ENCODE assay signal across 8 mouse cellular contexts in genomic region chr8:107292928-107293601, GRCm38 (mm10). TPM values are rescaled to one million over a fixed set of nuclear protein-coding genes. Genes with fewer than 3 reads are reported as not detected.
A peak's percentile ranks its signal among the peaks of the same experiment; 100 is the strongest.
DNase-seq lines count a peak whose midpoint lies in the region; ATAC-seq and TF ChIP-seq lines count a peak whose summit lies in the region.

TSS of gene Nfat5 (plus strand) at chr8:107293470.

- peak; percentile 91 for TF ChIP-seq POLR2A in liver, adult 2 months (IDR thresholded peaks at IDR 0.05; ENCODE audit: extremely low read depth, insufficient read depth, low read length)
- peak; percentile 86 for TF ChIP-seq POLR2A in myocyte (IDR thresholded peaks at IDR 0.05; ENCODE audit: insufficient read length, low read depth)

- DNase-seq in B cell, adult 2 months, result peak; percentile 99 to 100
- peak; percentile 95 for DNase-seq in brain, adult 2 months (ENCODE audit: low read depth, low spot score)
- DNase-seq in liver, adult 2 months (ENCODE audit: extremely low read depth, low read depth, low spot score), result peak; percentile 66
- peak; percentile 93 for DNase-seq in splenic B cell, adult 2 months (ENCODE audit: low read depth, low spot score)

- peaks cover 9% of the 10 kb centered on the region; the same call in 1 of the 2 replicates for H3K4me1 ChIP-seq in heart, embryonic 11.5 days (ENCODE audit: control insufficient read depth, insufficient read depth, low read length)
- peaks cover 19% of the 10 kb centered on the region for H3K4me1 ChIP-seq in kidney, embryonic 16.5 days (ENCODE audit: insufficient read depth, low read length)
- peaks cover 4% of the 10 kb centered on the region; the same call in 1 of the 2 replicates for H3K4me1 ChIP-seq in liver, adult 2 months (ENCODE audit: control insufficient read depth, insufficient read depth, low read length)

- H3K27ac ChIP-seq in heart, embryonic 11.5 days (ENCODE audit: low read depth, low read length), result peak within 1 kb of the TSS; percentile 98
- peak within 1 kb of the TSS; percentile 99 for H3K27ac ChIP-seq in kidney, embryonic 16.5 days (ENCODE audit: low read length)
- H3K27ac ChIP-seq in liver, adult 2 months (replicated peaks; ENCODE audit: insufficient read depth, low read depth, low read length), result peak within 1 kb of the TSS; percentile 88

- peak within 1 kb of the TSS; percentile 97 for H3K9ac ChIP-seq in heart, embryonic 11.5 days (ENCODE audit: low read depth, low read length)
- H3K9ac ChIP-seq in kidney, embryonic 16.5 days (replicated peaks; ENCODE audit: low read length), result peak within 1 kb of the TSS; percentile 94
- H3K9ac ChIP-seq in liver, adult 2 months (ENCODE audit: low read depth, low read length), result peak within 1 kb of the TSS; percentile 94

- H3K79me2 ChIP-seq in liver, adult 2 months (ENCODE audit: control insufficient read depth, insufficient read depth, low read length), result peaks cover 6% of the 10 kb centered on the region; the same call in 1 of the 2 replicates
- H3K79me2 ChIP-seq in myocyte (ENCODE audit: control insufficient read depth, insufficient read depth), result peaks cover 44% of the 10 kb centered on the region

- no peaks in the 10 kb centered on the region for H3K27me3 ChIP-seq in heart, embryonic 11.5 days (ENCODE audit: control insufficient read depth, insufficient read depth, low read length)
- H3K27me3 ChIP-seq in kidney, embryonic 16.5 days (ENCODE audit: insufficient read depth, low read length), result no peaks in the 10 kb centered on the region
- H3K27me3 ChIP-seq in liver, adult 2 months (ENCODE audit: control insufficient read depth, insufficient read depth, low read length), result no peaks in the 10 kb centered on the region
- H3K27me3 ChIP-seq in myocyte (ENCODE audit: control insufficient read depth, insufficient read depth, insufficient read length), result no peaks in the 10 kb centered on the region
- no peaks in the 10 kb centered on the region for H3K27me3 ChIP-seq in splenic B cell, adult 2 months (ENCODE audit: control insufficient read depth, insufficient read depth, low read length, poor library complexity, severe bottlenecking)

- H3K4me2 ChIP-seq in heart, embryonic 11.5 days, result peak within 1 kb of the TSS; percentile 77
- H3K4me2 ChIP-seq in kidney, embryonic 16.5 days (replicated peaks; ENCODE audit: low read depth, low read length), result peak within 1 kb of the TSS; percentile 78
- H3K4me2 ChIP-seq in myocyte (ENCODE audit: low read depth), result peak within 1 kb of the TSS; percentile 91

- peak within 1 kb of the TSS; percentile 98 for H3K4me3 ChIP-seq in heart, embryonic 11.5 days (ENCODE audit: low read depth, low read length)
- peak within 1 kb of the TSS; percentile 98 for H3K4me3 ChIP-seq in kidney, embryonic 16.5 days (ENCODE audit: low read length)
- peak within 1 kb of the TSS; percentile 95 for H3K4me3 ChIP-seq in liver, adult 2 months (ENCODE audit: insufficient read depth, low read depth, low read length)
- peak within 1 kb of the TSS; percentile 55 for H3K4me3 ChIP-seq in myocyte

- under 1% methylated on average over 47 of the region's 49 CpGs for WGBS in heart, embryonic 11.5 days (ENCODE audit: insufficient replicate concordance)
- 0% methylated on average over 24 of the region's 49 CpGs for WGBS in kidney, embryonic 16.5 days
- WGBS in liver, adult 2 months, result under 1% methylated on average over 48 of the region's 49 CpGs

- no peak for TF ChIP-seq CTCF in liver, adult 2 months (IDR thresholded peaks at IDR 0.05; ENCODE audit: low read depth, low read length)

- no peaks in the 10 kb centered on the region for H3K36me3 ChIP-seq in heart, embryonic 11.5 days (ENCODE audit: control insufficient read depth, insufficient read depth, low read length)
- H3K36me3 ChIP-seq in kidney, embryonic 16.5 days (ENCODE audit: insufficient read depth, low read length), result no peaks in the 10 kb centered on the region
- no peaks in the 10 kb centered on the region for H3K36me3 ChIP-seq in liver, adult 2 months (ENCODE audit: control insufficient read depth, insufficient read depth, low read length)
- no peaks in the 10 kb centered on the region for H3K36me3 ChIP-seq in myocyte (ENCODE audit: control insufficient read depth, insufficient read depth)
- no peaks in the 10 kb centered on the region for H3K36me3 ChIP-seq in splenic B cell, adult 2 months (ENCODE audit: control insufficient read depth, insufficient read depth, low read length, poor library complexity, severe bottlenecking)

- H3ac ChIP-seq in myocyte (ENCODE audit: control insufficient read depth, insufficient read length), result peak within 1 kb of the TSS; percentile 73

- peak; percentile 91 for ATAC-seq in erythroblast, adult 5-6 weeks (replicated peaks; ENCODE audit: low FRiP score, poor library complexity, severe bottlenecking)
- ATAC-seq in heart, embryonic 11.5 days (replicated peaks; ENCODE audit: insufficient number of reproducible peaks, low FRiP score, low TSS enrichment), result peak; percentile 95
- ATAC-seq in kidney, embryonic 16.5 days (ENCODE audit: low FRiP score, low TSS enrichment), result peak; percentile 96

- no peaks in the 10 kb centered on the region for H3K9me3 ChIP-seq in heart, embryonic 11.5 days (replicated peaks; ENCODE audit: control insufficient read depth, low read length)
- H3K9me3 ChIP-seq in kidney, embryonic 16.5 days (ENCODE audit: low read length), result no peaks in the 10 kb centered on the region

TF ChIP-seq in myocyte, 11 proteins besides CTCF, POLR2A, EP300 and RAD21:
- peak in 2 of 3 experiments; percentile 9 to 59 for TF ChIP-seq MYOD1 (IDR thresholded peaks at IDR 0.05; ENCODE audit: control insufficient read depth in 1 of 3, insufficient read length in 2 of 3, low read depth in 2 of 3)
- no peak for TF ChIP-seq CEBPB (IDR thresholded peaks at IDR 0.05; ENCODE audit: insufficient read depth, poor library complexity, severe bottlenecking)
- peak; percentile 42 for TF ChIP-seq E2F4 (IDR thresholded peaks at IDR 0.05; ENCODE audit: insufficient read depth)
- TF ChIP-seq REST (IDR thresholded peaks at IDR 0.05; ENCODE audit: insufficient read depth, insufficient read length), result peak; percentile 22
- TF ChIP-seq MYOG (IDR thresholded peaks at IDR 0.05; ENCODE audit: control insufficient read depth in 1 of 3, insufficient read depth in 1 of 3, insufficient read length in 2 of 3, low read depth in 2 of 3), result peak in 1 of 3 experiments; percentile 60
- peak; percentile 29 for TF ChIP-seq SRF (IDR thresholded peaks at IDR 0.05; ENCODE audit: control insufficient read depth, insufficient read length, low read depth)
- TF ChIP-seq POLR2AphosphoS2 (IDR thresholded peaks at IDR 0.05; ENCODE audit: insufficient read length, low read depth), result peak; percentile 83
- TF ChIP-seq TCF3 (IDR thresholded peaks at IDR 0.05; ENCODE audit: insufficient read length, low read depth), result no peak
TF ChIP-seq in myocyte: peak in this region for 6.

RNA-seq across cellular contexts. Expression of gene Nfat5, which starts in this region (rescaled TPM):
- 11.0 and 14.6 TPM in 2 replicates for total RNA-seq in erythroblast, adult 5-6 weeks (2015; ENCODE audit: low replicate concordance)
- total RNA-seq in erythroblast, adult 5-6 weeks (2017; ENCODE audit: low replicate concordance), result 9.1 and 21.7 TPM in 2 replicates
- 11.2 and 12.2 TPM in 2 replicates for polyA plus RNA-seq in heart, embryonic 11.5 days (2014; fragmentation: Nextera tagmentation; extraction: Ambion mirVana)
- polyA plus RNA-seq in kidney, embryonic 16.5 days (2015; fragmentation: Nextera tagmentation; extraction: Ambion mirVana), result 21.0 and 28.9 TPM in 2 replicates
- total RNA-seq in liver, adult 2 months (2014; rRNA removed), result 9.4 and 11.5 TPM in 2 replicates
- polyA plus RNA-seq in liver, adult 2 months (2012; rRNA removed), result 5.6 and 9.7 TPM in 2 replicates
- 5.6 TPM for polyA plus RNA-seq in myocyte (2012; fragmentation: generic; extraction: Trizol)

Comparison
In these comparisons a context has a peak if more than half of its experiments do, and no peak if none do; other contexts are left out.
1. Peak in every context shown above with its lines: DNase-seq, ATAC-seq, H3K4me3 ChIP-seq and H3K27ac ChIP-seq.